Mouse (Mus musculus) monocyte, adult 5-6 weeks (primary cell): ENCODE measurements around the gene Thpo. TPM values are rescaled to one million over a fixed set of nuclear protein-coding genes. Genes with fewer than 3 reads are reported as not detected.

Experiments
- ATAC-seq: fragments of 153-309, 156-312 bp; replicated peaks from 2 replicates; pipeline ENCODE4 v1.8.0; 2017; ENCODE audit warnings: mild to moderate bottlenecking; ENCODE audit not compliant: low TSS enrichment, insufficient number of reproducible peaks, severe bottlenecking, poor library complexity, low FRiP score
- total RNA-seq: library from RNA; stranded (forward); fragments of 200-1000, 200-491, 200-594 nt; gene quantifications from 3 replicates; pipeline ENCODE4 v1.2.3, GENCODE M21; 2017

Thpo gene
- total RNA-seq, 1 experiment from 2014 or later, result not detected

GRCm38 (mm10) chr16:20726384-20726783 is 7.9 kb downstream of the Thpo start:
- ATAC-seq, result no peak

- ATAC-seq, result no peak
Observed at GRCm38 (mm10) chr16:20725750-20726149, 8.6 kb downstream of the Thpo start.

- no peak for ATAC-seq
Observed at GRCm38 (mm10) chr16:20725321-20725720, 9.0 kb downstream of the Thpo start.

- peak; percentile 42; the same call in 1 of the 2 replicates for ATAC-seq
Observed at GRCm38 (mm10) chr16:20724338-20724748, 10.0 kb downstream of the Thpo start.

- no peak for ATAC-seq
Observed at GRCm38 (mm10) chr16:20723247-20723646, 11.1 kb downstream of the Thpo start.

GRCm38 (mm10) chr16:20722736-20723135 is 11.6 kb downstream of the Thpo start:
- no peak for ATAC-seq

- no peak for ATAC-seq
Observed at GRCm38 (mm10) chr16:20721808-20722207, 12.5 kb downstream of the Thpo start.

- no peak for ATAC-seq
Observed at GRCm38 (mm10) chr16:20717978-20718670, 16.2 kb downstream of the Thpo start.

GRCm38 (mm10) chr16:20717181-20717977 is 16.9 kb downstream of the Thpo start, which contains the start of the genes Polr2h and Clcn2:
Polr2h (plus strand) TSS chr16:20717665.
Clcn2 (minus strand) TSS chr16:20717746.
- peak; percentile 85 for ATAC-seq

- no peak for ATAC-seq
Observed at GRCm38 (mm10) chr16:20716841-20717180, 17.5 kb downstream of the Thpo start.

- ATAC-seq, result no peak
Observed at GRCm38 (mm10) chr16:20715976-20716840, 18.1 kb downstream of the Thpo start.

GRCm38 (mm10) chr16:20715566-20715965 is 18.7 kb downstream of the Thpo start:
- ATAC-seq, result no peak

GRCm38 (mm10) chr16:20715161-20715560 is 19.1 kb downstream of the Thpo start:
- no peak for ATAC-seq

- ATAC-seq, result no peak
Observed at GRCm38 (mm10) chr16:20714307-20715080, 19.8 kb downstream of the Thpo start.

GRCm38 (mm10) chr16:20712889-20713288 is 21.4 kb downstream of the Thpo start:
- ATAC-seq, result no peak

GRCm38 (mm10) chr16:20712190-20712589 is 22.1 kb downstream of the Thpo start:
- no peak for ATAC-seq

GRCm38 (mm10) chr16:20710810-20711209 is 23.5 kb downstream of the Thpo start:
- no peak for ATAC-seq

- no peak for ATAC-seq
Observed at GRCm38 (mm10) chr16:20710370-20710769, 23.9 kb downstream of the Thpo start.
